Mouse (Mus musculus): ENCODE measurements around the gene Vpreb1. TPM values are rescaled to one million over a fixed set of nuclear protein-coding genes. Genes with fewer than 3 reads are reported as not detected.

The Vpreb1 gene
- polyA plus RNA-seq, 1 experiment from 2014 or later = 2.6 TPM

DNA sequence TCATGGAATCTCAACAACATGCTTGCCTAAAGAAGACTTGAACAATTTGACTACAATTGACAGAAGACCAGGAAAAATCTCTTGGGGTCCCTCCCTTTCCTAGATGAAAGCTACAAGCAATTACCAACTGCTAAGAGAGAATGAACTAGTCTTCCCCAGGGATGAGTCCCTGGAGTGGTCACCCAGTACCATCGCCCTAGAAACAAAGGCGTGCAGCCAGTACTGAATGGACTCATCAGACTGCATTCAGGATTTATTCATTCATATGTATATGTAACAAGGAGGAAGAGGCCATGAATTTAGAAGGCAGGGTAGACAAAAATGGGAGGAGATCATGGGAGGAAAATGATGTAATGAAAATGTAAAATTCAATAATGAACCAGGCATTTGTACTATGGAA, 44.4 kb downstream of the Vpreb1 start:
- no peaks in the 10 kb centered on the region for H3K36me3 ChIP-seq (ENCODE audit: control insufficient read depth, insufficient read depth, low read length)
- H3K4me1 ChIP-seq (replicated peaks; ENCODE audit: control insufficient read depth, insufficient read depth, low read length) = no peaks in the 10 kb centered on the region
- H3K4me2 ChIP-seq (ENCODE audit: low read depth, low read length) = no peak overlapping the region
- no peaks in the 10 kb centered on the region for H3K9me3 ChIP-seq (ENCODE audit: control insufficient read depth, low read length)
- no peak overlapping the region for H3K27ac ChIP-seq (ENCODE audit: low read length)
- H3K4me3 ChIP-seq (ENCODE audit: low read length) = no peak overlapping the region
- no peaks in the 10 kb centered on the region for H3K27me3 ChIP-seq (ENCODE audit: control insufficient read depth, insufficient read depth, low read depth, low read length)
- no peak for ATAC-seq (ENCODE audit: low read depth)
- WGBS = 97% methylated on average over 2 of the region's 2 CpGs
- H3K9ac ChIP-seq (ENCODE audit: low read length) = no peak overlapping the region

DNA sequence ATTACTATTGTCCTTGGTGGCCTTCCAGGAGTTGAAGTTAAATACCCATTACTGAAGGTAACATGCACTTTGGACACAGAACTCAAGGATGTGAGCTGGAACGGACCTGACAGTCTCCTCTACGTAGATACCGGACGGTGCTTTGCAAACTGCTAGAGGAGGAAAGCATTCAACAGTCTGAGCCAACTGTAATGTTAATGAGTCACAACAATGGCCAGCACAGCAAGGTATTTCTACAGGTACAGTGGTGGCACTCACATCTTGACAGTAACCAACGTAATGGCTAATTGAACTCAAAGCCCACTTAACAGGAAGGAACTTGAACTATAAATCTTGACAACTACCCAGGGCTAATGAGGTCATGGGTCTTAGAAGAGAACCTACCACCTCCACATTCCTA, 45.2 kb downstream of the Vpreb1 start:
- H3K27ac ChIP-seq (ENCODE audit: low read length) = no peak overlapping the region
- no peak overlapping the region for H3K4me2 ChIP-seq (ENCODE audit: low read depth, low read length)
- no peak for ATAC-seq (ENCODE audit: low read depth)
- no peak overlapping the region for H3K4me3 ChIP-seq (ENCODE audit: low read length)
- H3K27me3 ChIP-seq (ENCODE audit: control insufficient read depth, insufficient read depth, low read depth, low read length) = no peaks in the 10 kb centered on the region
- H3K4me1 ChIP-seq (replicated peaks; ENCODE audit: control insufficient read depth, insufficient read depth, low read length) = no peaks in the 10 kb centered on the region
- 56% methylated on average over 5 of the region's 5 CpGs for WGBS
- no peaks in the 10 kb centered on the region for H3K36me3 ChIP-seq (ENCODE audit: control insufficient read depth, insufficient read depth, low read length)
- H3K9me3 ChIP-seq (ENCODE audit: control insufficient read depth, low read length) = no peaks in the 10 kb centered on the region
- H3K9ac ChIP-seq (ENCODE audit: low read length) = no peak overlapping the region

Other genes starting within 250 kb of the Vpreb1 start
- gene Olfr19, start 194.4 kb downstream of the Vpreb1 start, polyA plus RNA-seq (2015; fragmentation: Nextera tagmentation; extraction: Ambion mirVana) = not detected in 2 replicates
- gene Spag6l, start 41.4 kb downstream of the Vpreb1 start, polyA plus RNA-seq (2015; fragmentation: Nextera tagmentation; extraction: Ambion mirVana) = 8.3 and 11.8 TPM in 2 replicates
- gene Igll1, start 6.9 kb downstream of the Vpreb1 start, polyA plus RNA-seq (2015; fragmentation: Nextera tagmentation; extraction: Ambion mirVana) = 0.41 and 0.93 TPM in 2 replicates
- gene Top3b, start 107 bp downstream of the Vpreb1 start, polyA plus RNA-seq (2015; fragmentation: Nextera tagmentation; extraction: Ambion mirVana) = 64.1 and 69.5 TPM in 2 replicates
- gene Ppm1f, start 25.6 kb upstream of the Vpreb1 start, polyA plus RNA-seq (2015; fragmentation: Nextera tagmentation; extraction: Ambion mirVana) = 37.2 and 38.2 TPM in 2 replicates
- 146 and 150 TPM in 2 replicates for gene Mapk1, start 112.5 kb upstream of the Vpreb1 start, polyA plus RNA-seq (2015; fragmentation: Nextera tagmentation; extraction: Ambion mirVana)
- gene Ypel1, start 198.9 kb upstream of the Vpreb1 start, polyA plus RNA-seq (2015; fragmentation: Nextera tagmentation; extraction: Ambion mirVana) = 20.3 and 23.2 TPM in 2 replicates
- gene Ppil2, start 240.4 kb upstream of the Vpreb1 start, polyA plus RNA-seq (2015; fragmentation: Nextera tagmentation; extraction: Ambion mirVana) = 143 and 146 TPM in 2 replicates